Mouse (Mus musculus): ENCODE measurements around the gene Gm49369.

DNA sequence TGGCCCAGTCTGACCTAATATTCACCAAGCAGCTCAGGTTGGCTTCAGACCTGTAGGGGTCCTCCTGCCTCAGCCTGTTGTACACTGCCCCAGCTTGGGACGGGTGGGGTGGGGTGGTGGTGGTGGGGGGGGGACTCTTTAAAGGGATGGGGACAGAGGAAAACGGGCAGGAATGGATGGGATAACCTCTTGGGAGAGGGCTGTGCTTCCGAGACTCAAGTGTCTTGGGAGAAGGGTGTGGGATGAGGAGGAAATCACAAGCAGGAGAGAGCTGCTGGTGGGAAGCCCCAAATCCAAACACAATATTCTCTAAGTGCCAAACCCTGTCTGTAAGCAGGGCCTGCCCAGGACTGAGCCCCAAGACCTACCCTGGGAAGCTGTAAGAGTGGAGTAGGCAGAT is 33.8 kb upstream of the Gm49369 start:
- no peak for TF ChIP-seq POLR2A (IDR thresholded peaks at IDR 0.05; ENCODE audit: insufficient read length, low read depth)
- no peak for TF ChIP-seq REST (IDR thresholded peaks at IDR 0.05; ENCODE audit: insufficient read depth, insufficient read length)
- TF ChIP-seq TCF12 (IDR thresholded peaks at IDR 0.05; ENCODE audit: insufficient read depth, poor library complexity, severe bottlenecking) = no peak
- no peak for TF ChIP-seq USF1 (IDR thresholded peaks at IDR 0.05; ENCODE audit: low read depth)
- TF ChIP-seq E2F4 (IDR thresholded peaks at IDR 0.05; ENCODE audit: insufficient read depth) = no peak
- no peak for TF ChIP-seq MYOG (IDR thresholded peaks at IDR 0.05; ENCODE audit: control insufficient read depth in 1 of 3, insufficient read depth in 1 of 3, insufficient read length in 2 of 3, low read depth in 2 of 3)
- no peak for TF ChIP-seq SRF (IDR thresholded peaks at IDR 0.05; ENCODE audit: control insufficient read depth, insufficient read length, low read depth)
- TF ChIP-seq TCF3 (IDR thresholded peaks at IDR 0.05; ENCODE audit: insufficient read length, low read depth) = no peak
- TF ChIP-seq CEBPB (IDR thresholded peaks at IDR 0.05; ENCODE audit: insufficient read depth, poor library complexity, severe bottlenecking) = no peak
- TF ChIP-seq POLR2AphosphoS2 (IDR thresholded peaks at IDR 0.05; ENCODE audit: insufficient read length, low read depth) = no peak
- TF ChIP-seq MAX (IDR thresholded peaks at IDR 0.05; ENCODE audit: low read depth) = no peak
- no peak for TF ChIP-seq MYOD1 (IDR thresholded peaks at IDR 0.05; ENCODE audit: control insufficient read depth in 1 of 3, insufficient read length in 2 of 3, low read depth in 2 of 3)

Measured in myocyte (in vitro differentiated cells).